Mouse (Mus musculus): ENCODE results near the gene Ankar.

GRCm38 (mm10) chr1:72606186-72606673, 94.1 kb downstream of the Ankar start:
- TF ChIP-seq CTCF (IDR thresholded peaks at IDR 0.05; ENCODE audit: insufficient read depth, low read depth, low read length): no peak
- TF ChIP-seq POLR2A (IDR thresholded peaks at IDR 0.05; ENCODE audit: insufficient read depth, low read depth, low read length): no peak

All from olfactory bulb, adult 2 months (tissue).